Mouse (Mus musculus): ENCODE results near the gene Mup5. TPM values are rescaled to one million over a fixed set of nuclear protein-coding genes. Genes with fewer than 3 reads are reported as not detected.
"Not testable (repeated sequence)": the region's sequence is repeated elsewhere in the genome, so short reads cannot be mapped to it uniquely, and the experiment has no call there.

Mup5 gene
- polyA plus RNA-seq, 2 experiments: not detected

GRCm38 (mm10) chr4:61844758-61845455 is 9.9 kb upstream of the Mup5 start:
- H3K9me3 ChIP-seq (ENCODE audit: control insufficient read depth, low read length): no peaks in the 10 kb centered on the region; the same call in 1 of the 2 replicates
- no peak overlapping the region for H3K9ac ChIP-seq (replicated peaks)
- H3K4me3 ChIP-seq (ENCODE audit: insufficient read depth in 1 of 2, low read depth in 2 of 2, low read length in 2 of 2): no peak overlapping the region
- TF ChIP-seq CTCF (IDR thresholded peaks at IDR 0.05; ENCODE audit: low read depth) (no peak), EP300 (IDR thresholded peaks at IDR 0.05; ENCODE audit: low read depth) (no peak)
- DNase-seq (ENCODE audit: low read depth in 3 of 3, low spot score in 3 of 3) (no peak), ATAC-seq (ENCODE audit: insufficient read depth) (no peak)
- no peak overlapping the region for H3K27ac ChIP-seq
- 59% methylated on average over 5 of the region's 5 CpGs for WGBS (ENCODE audit: insufficient replicate concordance)
- no peaks in the 10 kb centered on the region for H3K4me1 ChIP-seq (replicated peaks; ENCODE audit: control insufficient read depth in 2 of 2, insufficient read depth in 2 of 2, low read length in 1 of 2)
- H3K27me3 ChIP-seq (ENCODE audit: control insufficient read depth, insufficient read depth, low read length): no peaks in the 10 kb centered on the region
- no peak overlapping the region for H3K4me2 ChIP-seq (ENCODE audit: low read depth)
- no peaks in the 10 kb centered on the region for H3K36me3 ChIP-seq (replicated peaks; ENCODE audit: control insufficient read depth, insufficient read depth, low read depth)

GRCm38 (mm10) chr4:61829211-61829610 is 5.8 kb downstream of the Mup5 start:
- DNase-seq (ENCODE audit: low read depth in 3 of 3, low spot score in 3 of 3): no peak
- TF ChIP-seq EP300 (IDR thresholded peaks at IDR 0.05; ENCODE audit: low read depth): no peak
- TF ChIP-seq CTCF (IDR thresholded peaks at IDR 0.05; ENCODE audit: low read depth): no peak
- no peak overlapping the region for H3K4me2 ChIP-seq (ENCODE audit: low read depth)
- no peak for ATAC-seq (ENCODE audit: insufficient read depth)
- no peaks in the 10 kb centered on the region for H3K4me1 ChIP-seq (replicated peaks; ENCODE audit: control insufficient read depth in 2 of 2, insufficient read depth in 2 of 2, low read length in 1 of 2)
- H3K27ac ChIP-seq: no peak overlapping the region
- H3K4me3 ChIP-seq (ENCODE audit: insufficient read depth in 1 of 2, low read depth in 2 of 2, low read length in 2 of 2): no peak overlapping the region
- no peaks in the 10 kb centered on the region for H3K27me3 ChIP-seq (ENCODE audit: control insufficient read depth, insufficient read depth, low read length)
- no peaks in the 10 kb centered on the region for H3K9me3 ChIP-seq (ENCODE audit: control insufficient read depth, low read length)
- H3K36me3 ChIP-seq (replicated peaks; ENCODE audit: control insufficient read depth, insufficient read depth, low read depth): no peaks in the 10 kb centered on the region
- 45% methylated on average over 4 of the region's 4 CpGs for WGBS (ENCODE audit: insufficient replicate concordance)
- H3K9ac ChIP-seq (replicated peaks): no peak overlapping the region

GRCm38 (mm10) chr4:61823185-61823584 is 11.8 kb downstream of the Mup5 start:
- Histone ChIP-seq H3K4me2 (ENCODE audit: low read depth) (no peak overlapping the region), H3K4me1 (replicated peaks; ENCODE audit: control insufficient read depth in 2 of 2, insufficient read depth in 2 of 2, low read length in 1 of 2) (no peaks in the 10 kb centered on the region), H3K9me3 (ENCODE audit: control insufficient read depth, low read length) (no peaks in the 10 kb centered on the region), H3K27me3 (ENCODE audit: control insufficient read depth, insufficient read depth, low read length) (no peaks in the 10 kb centered on the region), H3K9ac (replicated peaks) (no peak overlapping the region), H3K4me3 (ENCODE audit: insufficient read depth in 1 of 2, low read depth in 2 of 2, low read length in 2 of 2) (no peak overlapping the region), H3K27ac (no peak overlapping the region), H3K36me3 (replicated peaks; ENCODE audit: control insufficient read depth, insufficient read depth, low read depth) (no peaks in the 10 kb centered on the region)
- DNase-seq (ENCODE audit: low read depth in 3 of 3, low spot score in 3 of 3) (no peak), ATAC-seq (ENCODE audit: insufficient read depth) (no peak)
- TF ChIP-seq EP300 (IDR thresholded peaks at IDR 0.05; ENCODE audit: low read depth): no peak
- TF ChIP-seq CTCF (IDR thresholded peaks at IDR 0.05; ENCODE audit: low read depth): no peak
- 75% methylated on average over 15 of the region's 15 CpGs for WGBS (ENCODE audit: insufficient replicate concordance)

DNA sequence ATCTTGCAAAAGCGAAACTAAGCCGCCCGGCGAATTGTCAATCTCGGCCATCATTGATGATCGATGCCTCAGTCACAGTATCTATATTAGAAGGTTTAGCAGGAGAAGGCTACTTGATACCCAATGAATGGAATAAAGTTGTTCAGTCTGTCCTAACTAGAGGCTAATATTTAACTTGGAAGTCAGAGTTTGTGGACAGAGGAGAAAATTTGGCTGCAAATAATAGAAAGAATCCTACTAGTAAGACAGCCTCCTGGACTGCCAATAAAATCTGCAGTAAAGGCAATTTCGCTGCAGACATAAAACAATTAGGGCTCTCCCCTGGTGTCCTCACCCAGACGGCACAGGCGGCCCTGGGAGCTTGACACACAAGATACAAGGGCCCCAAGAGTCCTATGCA is 12.5 kb downstream of the Mup5 start:
- H3K27ac ChIP-seq; H3K27me3 ChIP-seq (ENCODE audit: control insufficient read depth, insufficient read depth, low read length); H3K4me1 ChIP-seq (replicated peaks; ENCODE audit: control insufficient read depth in 2 of 2, insufficient read depth in 2 of 2, low read length in 1 of 2); DNase-seq (ENCODE audit: low read depth in 3 of 3, low spot score in 3 of 3); H3K4me3 ChIP-seq (ENCODE audit: insufficient read depth in 1 of 2, low read depth in 2 of 2, low read length in 2 of 2); ATAC-seq (ENCODE audit: insufficient read depth); H3K9ac ChIP-seq (replicated peaks); H3K9me3 ChIP-seq (ENCODE audit: control insufficient read depth, low read length); H3K4me2 ChIP-seq (ENCODE audit: low read depth); H3K36me3 ChIP-seq (replicated peaks; ENCODE audit: control insufficient read depth, insufficient read depth, low read depth): not testable (repeated sequence)
- 75% methylated on average over 9 of the region's 9 CpGs for WGBS (ENCODE audit: insufficient replicate concordance)

DNA sequence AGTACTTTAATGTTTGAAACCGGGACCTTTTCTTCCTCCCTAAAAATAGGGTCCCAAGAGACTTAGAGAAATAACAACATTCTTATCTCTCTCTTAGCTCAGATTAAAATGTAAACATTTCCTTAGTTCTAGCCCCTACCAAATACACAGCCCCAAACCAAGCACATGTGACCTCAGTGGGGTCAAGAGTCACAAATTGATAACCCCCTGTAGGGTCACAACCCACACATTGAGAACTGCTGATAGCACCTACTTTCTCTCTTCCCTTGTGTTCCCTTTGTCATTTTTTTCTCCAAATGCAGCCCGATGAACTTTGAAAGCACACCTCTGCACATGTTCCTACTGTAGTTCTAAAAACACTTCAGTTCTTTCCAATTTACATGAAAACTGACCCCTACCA is 19.4 kb downstream of the Mup5 start:
- 0 out of 4 replicates have a peak, but pooled peaks cover 0 to 2% of the 10 kb centered on the region in 2 experiments for H3K4me1 ChIP-seq (replicated peaks; ENCODE audit: control insufficient read depth in 2 of 2, insufficient read depth in 2 of 2, low read length in 1 of 2)
- no peak overlapping the region for H3K4me2 ChIP-seq (ENCODE audit: low read depth)
- ATAC-seq (ENCODE audit: insufficient read depth): peak; percentile 26; the same call in 1 of the 2 replicates
- H3K9me3 ChIP-seq (ENCODE audit: control insufficient read depth, low read length): no peaks in the 10 kb centered on the region; the same call in 1 of the 2 replicates
- 44% methylated on average over 2 of the region's 2 CpGs for WGBS (ENCODE audit: insufficient replicate concordance)
- no peak overlapping the region for H3K9ac ChIP-seq (replicated peaks)
- peak in 2 of 3 experiments; percentile 2 to 28 for DNase-seq (ENCODE audit: low read depth in 3 of 3, low spot score in 3 of 3)
- no peak overlapping the region for H3K4me3 ChIP-seq (ENCODE audit: insufficient read depth in 1 of 2, low read depth in 2 of 2, low read length in 2 of 2)
- H3K27ac ChIP-seq: no peak overlapping the region
- no peaks in the 10 kb centered on the region for H3K36me3 ChIP-seq (replicated peaks; ENCODE audit: control insufficient read depth, insufficient read depth, low read depth)
- no peak for TF ChIP-seq EP300 (IDR thresholded peaks at IDR 0.05; ENCODE audit: low read depth)
- TF ChIP-seq CTCF (IDR thresholded peaks at IDR 0.05; ENCODE audit: low read depth): no peak
- no peaks in the 10 kb centered on the region for H3K27me3 ChIP-seq (ENCODE audit: control insufficient read depth, insufficient read depth, low read length)
